Mouse (Mus musculus): ENCODE measurements around the gene Vmn2r99.

Gene Vmn2r99

GRCm38 (mm10) chr17:19361649-19362048, at the start of gene Vmn2r99:
TSS of gene Vmn2r99 (plus strand) at chr17:19361949.
- DNase-seq (ENCODE audit: low spot score in 2 of 2), result no peak

GRCm38 (mm10) chr17:19437623-19438022, 75.9 kb downstream of the Vmn2r99 start:
- no peak for DNase-seq (ENCODE audit: low spot score in 2 of 2)

- DNase-seq (ENCODE audit: low spot score in 2 of 2), result no peak
Observed at GRCm38 (mm10) chr17:19444932-19445331, 83.2 kb downstream of the Vmn2r99 start.
